Mouse (Mus musculus) hematopoietic stem cell, adult 5-6 weeks (primary cell): ENCODE data around the gene 2610044O15Rik8. TPM values are rescaled to one million over a fixed set of nuclear protein-coding genes. Genes with fewer than 3 reads are reported as not detected.

Source experiments
- ATAC-seq, 2 experiments: fragments of 125-278 bp in 1 of 2; replicated peaks in 1 of 2; 2 replicates each; pipeline ENCODE4 v1.8.0; 2016 to 2017; ENCODE audit warnings: inconsistent platforms in 2 of 2, mild to moderate bottlenecking in 2 of 2, moderate number of reproducible peaks in 2 of 2, low read depth in 1 of 2, moderate TSS enrichment in 1 of 2; ENCODE audit not compliant: low FRiP score in 2 of 2, poor library complexity in 2 of 2, severe bottlenecking in 2 of 2, insufficient read depth in 1 of 2, low TSS enrichment in 1 of 2
- total RNA-seq: library from RNA; stranded (forward); fragments of 172-1452, 232-1000 nt; gene quantifications from 2 replicates; pipeline ENCODE4 v1.2.3, GENCODE M21; 2017

Gene 2610044O15Rik8
- 22.9 and 34.1 TPM in 2 replicates for total RNA-seq

DNA sequence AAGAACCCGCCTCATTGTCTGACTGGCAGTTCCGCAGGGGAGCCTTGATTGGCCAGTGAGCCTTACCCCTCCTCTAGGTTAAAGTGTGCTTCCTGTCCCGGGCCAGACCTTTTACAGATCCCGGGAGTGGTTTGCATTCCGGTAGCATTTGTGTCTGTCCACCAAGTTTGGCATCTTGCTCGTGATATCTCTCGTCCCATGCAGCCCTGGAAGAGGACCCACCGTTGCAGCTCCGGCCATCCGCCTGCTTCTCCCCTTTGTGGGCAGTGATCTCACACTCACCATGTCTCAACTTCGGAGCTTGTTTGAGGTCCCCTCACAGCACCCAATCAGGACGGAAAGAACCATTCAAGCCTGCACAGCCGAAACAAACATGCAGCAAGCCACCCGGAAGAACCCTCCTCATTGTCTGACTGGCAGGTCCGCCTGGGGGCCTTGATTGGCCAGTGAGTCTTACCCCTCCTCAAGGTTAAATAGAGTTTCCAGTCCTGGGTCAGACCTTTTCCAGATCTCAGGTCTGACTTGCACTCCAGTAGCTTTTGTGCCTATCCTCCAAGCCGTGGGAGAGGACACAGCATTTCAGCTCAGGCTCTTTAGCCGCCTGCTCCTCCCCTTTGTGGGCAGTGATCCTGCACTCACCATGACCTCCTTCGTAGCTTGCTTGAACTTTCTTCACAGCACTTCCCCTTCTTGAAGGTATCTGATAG is at the start of gene 2610044O15Rik8:
TSS of gene 2610044O15Rik8 (minus strand) at position 380 of the 707 bp plus-strand sequence.
- peak; percentile 99 for ATAC-seq

DNA sequence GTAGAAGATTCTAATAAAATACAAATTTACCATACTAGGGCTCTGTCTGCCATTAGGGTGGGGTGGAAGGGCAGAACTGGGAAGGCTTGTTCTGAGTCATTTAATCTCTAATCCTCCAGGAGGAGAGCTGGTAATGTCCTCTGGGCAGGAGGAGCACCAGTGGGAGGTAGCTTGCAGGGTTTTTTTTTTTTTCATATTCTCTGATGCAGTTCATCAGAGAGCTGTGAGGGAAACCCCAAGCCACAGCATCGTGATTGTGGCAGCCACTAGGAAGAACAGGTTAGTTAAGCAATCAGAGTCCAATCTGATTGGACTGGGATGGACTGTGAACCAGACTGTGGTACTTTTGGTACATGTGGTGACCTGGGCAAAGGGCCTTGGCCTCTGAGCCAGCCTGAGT is 31.7 kb upstream of the 2610044O15Rik8 start:
- no peak for ATAC-seq

DNA sequence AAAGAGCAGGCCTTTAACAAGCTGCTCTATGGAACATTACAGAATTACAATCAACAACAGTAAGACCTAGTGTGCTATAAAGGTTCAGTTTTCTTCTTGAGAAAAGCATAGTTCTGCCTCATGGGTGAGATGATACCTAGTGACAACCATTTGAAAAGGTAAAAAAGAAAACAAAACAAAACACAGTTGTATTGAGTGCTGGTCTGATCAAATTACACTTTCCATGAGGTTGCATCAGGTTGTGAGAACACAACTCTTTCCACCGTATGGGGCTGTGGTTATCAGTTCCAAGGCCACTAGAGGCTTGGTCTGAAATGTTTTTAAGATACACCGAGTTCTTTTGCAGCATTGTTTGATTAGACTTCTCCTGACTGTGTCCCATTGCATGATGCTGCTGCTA is 30.1 kb upstream of the 2610044O15Rik8 start:
- no peak for ATAC-seq

DNA sequence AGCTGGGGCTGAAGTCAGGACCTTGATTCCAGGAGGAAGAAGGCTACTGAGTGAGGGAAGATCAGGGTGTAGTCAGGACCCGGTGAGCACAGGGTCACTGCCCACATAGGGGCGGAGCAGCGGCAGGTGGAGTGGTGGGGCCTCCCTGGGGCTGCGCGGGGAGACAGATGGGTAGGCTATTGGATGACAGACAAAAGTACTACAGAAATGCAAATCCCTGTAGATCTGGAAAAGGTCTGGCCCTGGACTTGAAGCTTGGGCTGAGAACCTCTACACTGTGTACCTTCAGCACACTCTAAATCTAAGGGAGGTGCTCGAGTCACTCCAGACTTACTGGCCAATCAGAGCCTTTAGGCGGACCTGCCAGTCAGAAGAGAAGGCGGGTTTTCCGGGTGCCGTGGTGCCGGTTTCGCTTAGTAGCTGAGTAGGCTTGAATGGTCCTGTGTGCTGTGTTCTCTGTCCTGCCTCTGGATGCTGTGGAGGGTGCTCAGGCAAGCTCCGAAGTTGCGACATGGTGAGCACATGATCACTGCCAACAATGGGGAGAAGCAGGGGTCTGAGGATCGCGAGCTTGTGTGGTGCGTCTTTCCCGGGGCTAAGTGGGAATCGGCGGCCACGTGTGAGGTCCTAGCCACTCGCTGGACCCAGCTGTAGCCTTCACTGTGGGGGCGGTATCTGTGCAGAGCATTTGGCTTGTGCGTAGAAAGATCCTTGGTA is 29.2 kb upstream of the 2610044O15Rik8 start:
- ATAC-seq, result peak; percentile 99

DNA sequence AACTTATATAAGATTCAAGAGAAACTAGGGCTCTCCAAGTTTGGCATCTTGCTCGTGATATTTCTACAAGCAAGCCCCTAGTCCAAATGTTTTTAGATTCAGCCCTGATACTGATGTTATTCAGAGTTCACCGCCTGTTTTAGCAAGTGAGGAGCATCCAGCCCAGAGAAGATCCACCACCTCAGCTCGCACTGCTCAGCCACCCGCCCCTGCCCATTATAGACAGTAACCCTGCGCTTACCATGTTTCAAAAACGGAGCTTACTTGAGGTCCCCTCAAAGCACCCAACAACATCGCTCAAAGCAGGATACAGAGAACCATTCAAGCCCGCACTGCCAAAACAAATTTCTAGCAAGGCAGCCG is 561 bp downstream of the 2610044O15Rik8 start:
- ATAC-seq, result peak in 1 of 2 experiments; percentile 4; a peak in 1 of 4 replicates

Other genes with a start within 250 kb of the 2610044O15Rik8 start
- gene Ccdc7a, start 168.9 kb downstream of the 2610044O15Rik8 start, total RNA-seq, result not detected in 2 replicates
- gene Ccdc7b, start 167.3 kb downstream of the 2610044O15Rik8 start, total RNA-seq, result not detected in 2 replicates
- gene Gm10999, start 102.7 kb downstream of the 2610044O15Rik8 start, total RNA-seq, result not detected in 2 replicates